Mouse (Mus musculus) heart, adult 9 months (tissue): ENCODE measurements around the gene Mrpl45.

Experiments
- DNase-seq, 2 experiments: peaks; one replicate each; pipeline ENCODE4 v3.0.0; 2022; ENCODE audit warnings: low spot score in 2 of 2

The Mrpl45 gene

GRCm38 (mm10) chr11:97362649-97362942, 47.1 kb downstream of the Mrpl45 start:
- DNase-seq = peak; percentile 19 to 47

GRCm38 (mm10) chr11:97362943-97363643, 47.6 kb downstream of the Mrpl45 start:
- DNase-seq = peak; percentile 33 to 41

- DNase-seq = no peak
Observed at GRCm38 (mm10) chr11:97363644-97363995, 48.1 kb downstream of the Mrpl45 start.

- DNase-seq = no peak
Observed at GRCm38 (mm10) chr11:97365556-97365955, 50.0 kb downstream of the Mrpl45 start.

GRCm38 (mm10) chr11:97368501-97368900, 53.0 kb downstream of the Mrpl45 start:
- DNase-seq = no peak

GRCm38 (mm10) chr11:97370329-97371091, 55.0 kb downstream of the Mrpl45 start:
- no peak for DNase-seq

- no peak for DNase-seq
Observed at GRCm38 (mm10) chr11:97372159-97372864, 56.8 kb downstream of the Mrpl45 start.

- DNase-seq = no peak
Observed at GRCm38 (mm10) chr11:97373402-97373801, 57.9 kb downstream of the Mrpl45 start.
